Mouse (Mus musculus) left cerebral cortex, postnatal 10 days (tissue): ENCODE measurements around the gene Gm3336. TPM values are rescaled to one million over a fixed set of nuclear protein-coding genes. Genes with fewer than 3 reads are reported as not detected.

Experiments
- DNase-seq, 2 experiments: peaks; one replicate each; pipeline ENCODE4 v3.0.0; 2021 to 2022; ENCODE audit warnings: low spot score in 2 of 2, mixed read lengths in 1 of 2; ENCODE audit errors: extremely low spot score in 1 of 2
- intact Hi-C: fragments of 180-260 bp; cut with DNase I; formaldehyde crosslinking; loops from one replicate; pipeline ENCODE4 v1.15.1; 2025
- total RNA-seq, 2 experiments: library from RNA; stranded (reverse); gene quantifications; 2 replicates each; pipeline ENCODE4 v1.2.3; 2021

The Gm3336 gene
- total RNA-seq, 2 experiments from 2014 or later = not detected

GRCm38 (mm10) chr8:70709794-70710193, 8.5 kb upstream of the Gm3336 start:
- no peak for DNase-seq
- intact Hi-C loops = no loop called here

- intact Hi-C loops = no loop called here
- DNase-seq = no peak
Measured at GRCm38 (mm10) chr8:70710296-70710695, 8.0 kb upstream of the Gm3336 start.

GRCm38 (mm10) chr8:70711041-70711440, 7.3 kb upstream of the Gm3336 start:
- intact Hi-C loops = no loop called here
- DNase-seq = no peak

- intact Hi-C loops = no loop called here
- DNase-seq = peak in 1 of 2 experiments; percentile 22
Measured at GRCm38 (mm10) chr8:70713991-70714390, 4.4 kb upstream of the Gm3336 start.

- DNase-seq = peak in 1 of 2 experiments; percentile 14
- intact Hi-C loops = no loop called here
Measured at GRCm38 (mm10) chr8:70715086-70715485, 3.3 kb upstream of the Gm3336 start.

GRCm38 (mm10) chr8:70716521-70717400, 1.6 kb upstream of the Gm3336 start:
- intact Hi-C loops = no loop called here
- DNase-seq = peak in 1 of 2 experiments; percentile 26

GRCm38 (mm10) chr8:70719796-70720270, 1.5 kb downstream of the Gm3336 start:
- DNase-seq = peak in 1 of 2 experiments; percentile 35
- intact Hi-C loops = loop anchor here (2.0 kb wide), 1 partner anchor 33 kb away; no protein-coding TSS in a partner anchor

- intact Hi-C loops = loop anchor here (2.0 kb wide), 1 partner anchor 32 kb away; no protein-coding TSS in a partner anchor
- peak; percentile 67 to 73 for DNase-seq
Measured at GRCm38 (mm10) chr8:70720739-70721138, 2.4 kb downstream of the Gm3336 start.

GRCm38 (mm10) chr8:70721601-70722000, 3.3 kb downstream of the Gm3336 start:
- intact Hi-C loops = loop anchor here (2.0 kb wide), 1 partner anchor 31 kb away; no protein-coding TSS in a partner anchor
- peak in 1 of 2 experiments; percentile 27 for DNase-seq

- intact Hi-C loops = loop anchor here (2.0 kb wide), 1 partner anchor 117 kb away; no protein-coding TSS in a partner anchor
- DNase-seq = peak in 1 of 2 experiments; percentile 19
Measured at GRCm38 (mm10) chr8:70723486-70724210, 5.3 kb downstream of the Gm3336 start, which contains the start of gene Pde4c. Gene Pde4c (plus strand): TSS chr8:70723720.

- intact Hi-C loops = no loop called here
Measured at GRCm38 (mm10) chr8:70724216-70724615, 5.9 kb downstream of the Gm3336 start.

GRCm38 (mm10) chr8:70725792-70726447, 7.6 kb downstream of the Gm3336 start:
- DNase-seq = peak in 1 of 2 experiments; percentile 49
- intact Hi-C loops = no loop called here

More at GRCm38 (mm10) chr8:70724216-70724615, 5.9 kb downstream of the Gm3336 start:
- peak in 1 of 2 experiments; percentile 19 for DNase-seq

- peak in 1 of 2 experiments; percentile 20 for DNase-seq
- intact Hi-C loops = no loop called here
Measured at GRCm38 (mm10) chr8:70726721-70727120, 8.4 kb downstream of the Gm3336 start.

- intact Hi-C loops = no loop called here
- peak in 1 of 2 experiments; percentile 30 for DNase-seq
Measured at GRCm38 (mm10) chr8:70729808-70730475, 11.6 kb downstream of the Gm3336 start.

- peak in 1 of 2 experiments; percentile 12 for DNase-seq
- intact Hi-C loops = no loop called here
Measured at GRCm38 (mm10) chr8:70730956-70731355, 12.6 kb downstream of the Gm3336 start.

GRCm38 (mm10) chr8:70737705-70738104, 19.4 kb downstream of the Gm3336 start:
- DNase-seq = no peak
- intact Hi-C loops = no loop called here

GRCm38 (mm10) chr8:70738211-70738610, 19.9 kb downstream of the Gm3336 start:
- intact Hi-C loops = no loop called here
- no peak for DNase-seq

- intact Hi-C loops = no loop called here
- DNase-seq = peak in 1 of 2 experiments; percentile 20
Measured at GRCm38 (mm10) chr8:70741661-70742060, 23.3 kb downstream of the Gm3336 start.
